Mouse (Mus musculus) heart, postnatal 10 days (tissue): ENCODE data around the gene Sacs. TPM values are rescaled to one million over a fixed set of nuclear protein-coding genes. Genes with fewer than 3 reads are reported as not detected.
"Not testable (repeated sequence)": the region's sequence is repeated elsewhere in the genome, so short reads cannot be mapped to it uniquely, and the experiment has no call there.

Source experiments
- DNase-seq, 2 experiments: peaks; one replicate each; pipeline ENCODE4 v3.0.0; 2021
- intact Hi-C: fragments of 180-260 bp; cut with DNase I; formaldehyde crosslinking; loops from one replicate; pipeline ENCODE4 v1.15.1; 2025
- total RNA-seq, 2 experiments: library from RNA; stranded (reverse); gene quantifications; 2 replicates each; pipeline ENCODE4 v1.2.3; 2021

Sacs gene
- total RNA-seq, result 10 to 100 TPM; 31.0 to 34.8 TPM

DNA sequence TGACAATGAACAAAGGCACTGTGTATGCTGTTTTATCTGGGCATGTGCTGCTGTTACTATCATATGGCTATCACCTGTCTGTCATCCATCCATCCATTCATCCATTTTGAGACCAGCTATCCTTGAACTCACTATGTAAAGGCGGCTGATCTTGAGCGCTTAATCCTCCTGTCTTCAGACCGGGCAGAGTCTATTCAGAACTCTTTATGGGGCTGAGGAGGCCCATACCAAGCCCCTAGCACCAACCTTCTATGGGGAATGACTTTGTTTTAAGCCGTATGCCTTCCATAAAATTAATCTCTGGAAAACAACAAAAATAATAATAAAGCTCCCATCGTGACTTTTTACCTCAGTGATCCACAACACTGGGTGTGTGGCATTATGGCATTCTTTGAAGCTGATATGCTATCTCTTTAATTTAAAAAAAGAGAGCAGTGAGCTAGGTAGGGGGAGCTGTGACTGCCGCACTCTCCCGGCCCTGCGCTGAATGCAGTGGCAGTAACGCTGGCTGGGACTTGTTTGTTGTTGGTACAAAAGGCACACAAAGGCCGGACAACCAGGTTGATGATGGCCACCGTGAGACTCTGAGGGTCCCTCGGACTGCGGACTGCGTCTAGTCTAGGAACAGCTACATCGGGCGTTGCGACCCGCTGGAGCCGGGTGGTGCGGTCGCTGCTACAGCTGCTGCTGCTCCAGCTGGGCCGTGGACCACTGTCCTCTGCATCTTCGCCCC is at the start of gene Sacs:
Gene Sacs (plus strand): TSS at position 464 of the 733 bp plus-strand sequence.
- intact Hi-C loops, result loop anchor here (2.0 kb wide), 1 partner anchor 35 kb away; no protein-coding TSS in a partner anchor
- peak; percentile 51 to 54 for DNase-seq

DNA sequence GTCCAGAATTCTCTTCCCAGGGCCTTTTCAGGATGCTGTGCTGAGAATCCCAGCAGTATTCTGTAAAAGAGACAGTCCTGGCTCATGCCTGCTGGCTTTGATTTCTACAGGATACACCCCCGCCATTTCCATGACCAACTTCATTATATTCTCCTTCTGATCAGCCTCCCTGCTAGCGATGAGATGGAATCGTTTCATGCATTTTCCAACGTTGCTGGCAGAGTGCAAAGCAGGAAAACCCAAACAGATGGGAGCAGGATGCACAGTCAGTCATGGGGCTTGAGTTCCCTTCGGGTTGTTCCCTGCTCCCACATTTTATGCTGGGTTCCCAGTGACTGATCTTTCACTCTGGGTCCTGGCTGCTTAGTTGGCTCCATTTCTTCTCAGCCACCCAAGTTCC is 47.3 kb upstream of the Sacs start:
- DNase-seq, result peak in 1 of 2 experiments; percentile 16
- intact Hi-C loops, result no loop called here

DNA sequence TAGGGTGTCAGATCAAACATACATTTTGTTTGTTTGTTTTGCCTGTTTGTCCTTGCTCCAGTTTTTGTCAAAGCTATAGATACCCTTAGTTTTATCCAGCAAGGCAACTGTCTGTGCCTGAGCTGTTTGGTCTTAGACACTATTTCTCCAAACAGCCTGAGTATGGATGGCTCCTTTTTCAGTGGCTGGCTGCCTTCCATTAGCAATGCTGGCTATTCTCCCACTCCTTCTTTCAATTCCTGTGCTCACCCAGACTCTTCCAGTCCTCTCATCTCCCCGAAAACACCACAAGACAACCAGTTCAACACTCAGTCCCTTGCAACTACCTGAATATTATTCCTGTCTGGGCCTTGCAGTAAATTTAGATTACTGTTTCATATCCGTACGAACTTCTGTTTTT is 46.2 kb upstream of the Sacs start:
- intact Hi-C loops, result no loop called here

DNA sequence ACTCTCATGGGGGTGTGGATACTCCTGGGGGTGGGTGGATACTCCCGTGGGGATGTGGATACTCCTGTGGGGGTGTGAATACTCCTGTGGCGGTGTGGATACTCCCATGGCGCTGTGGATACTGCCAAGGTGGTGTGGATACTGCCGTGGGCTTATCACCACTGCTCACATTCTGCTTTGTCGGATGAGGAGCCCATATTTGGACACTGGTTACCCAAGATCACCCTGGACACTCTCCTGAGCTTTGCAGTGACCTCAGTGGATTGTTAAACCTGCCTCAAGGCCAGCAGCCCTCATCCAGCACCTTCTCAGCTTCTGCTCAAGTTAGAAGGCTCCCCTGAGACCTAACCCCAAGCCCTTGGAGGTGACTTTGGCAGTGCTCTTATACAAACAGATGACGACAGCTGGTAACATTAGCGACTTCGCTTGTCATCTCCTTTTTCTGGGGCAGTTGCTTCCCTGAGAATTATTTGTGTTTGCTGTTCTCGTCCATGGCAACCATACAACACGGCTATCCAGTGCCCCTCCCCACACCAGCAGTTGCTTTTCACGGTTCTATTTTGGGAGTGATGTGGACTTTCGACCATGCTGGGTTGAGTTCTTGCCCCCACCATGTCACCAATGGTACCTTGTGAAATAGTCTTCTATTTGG is 40.2 kb upstream of the Sacs start:
- peak; percentile 70 to 71 for DNase-seq
- intact Hi-C loops, result no loop called here

More for the DNA sequence above, 46.2 kb upstream of the Sacs start:
- DNase-seq, result peak; percentile 25 to 29

DNA sequence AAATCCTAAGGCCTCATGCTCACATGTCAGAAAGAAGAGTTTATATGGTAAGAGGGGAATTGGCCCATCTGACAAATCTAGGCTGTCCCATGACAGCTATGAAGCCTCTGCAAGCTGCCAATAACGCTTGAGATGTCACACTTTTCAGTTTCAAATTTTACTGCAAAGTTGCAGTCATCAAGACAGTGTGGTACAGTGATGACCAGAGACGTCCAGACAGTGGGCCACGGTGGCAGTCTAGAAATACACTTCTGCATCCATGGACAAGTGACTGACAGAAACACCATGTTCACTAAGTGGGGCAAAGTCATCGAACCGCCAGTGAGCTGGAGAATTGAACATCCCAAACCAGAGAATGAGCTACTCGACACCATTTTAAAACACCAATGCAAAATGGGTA is 37.5 kb upstream of the Sacs start:
- DNase-seq, result no peak
- intact Hi-C loops, result no loop called here

DNA sequence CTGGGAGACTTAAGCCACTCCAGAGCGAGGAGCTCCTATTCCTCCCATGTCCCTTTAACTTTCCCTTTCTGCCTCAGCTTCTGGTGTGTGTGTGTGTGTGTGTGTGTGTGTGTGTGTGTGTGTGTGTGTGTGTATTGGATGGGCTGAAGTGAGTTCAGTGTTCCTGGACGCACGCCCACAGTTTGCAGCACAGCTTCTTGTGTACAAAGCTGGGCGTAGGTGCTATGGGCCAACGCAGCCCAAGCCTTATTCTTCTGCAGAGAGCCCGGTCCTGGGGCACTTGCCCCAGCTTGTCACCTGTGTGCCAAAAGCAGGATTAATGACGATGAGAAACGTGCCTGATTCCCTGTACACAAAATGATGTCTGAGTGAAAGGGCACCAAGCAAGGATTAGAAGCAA is 31.9 kb upstream of the Sacs start:
- no peak for DNase-seq
- intact Hi-C loops, result no loop called here

DNA sequence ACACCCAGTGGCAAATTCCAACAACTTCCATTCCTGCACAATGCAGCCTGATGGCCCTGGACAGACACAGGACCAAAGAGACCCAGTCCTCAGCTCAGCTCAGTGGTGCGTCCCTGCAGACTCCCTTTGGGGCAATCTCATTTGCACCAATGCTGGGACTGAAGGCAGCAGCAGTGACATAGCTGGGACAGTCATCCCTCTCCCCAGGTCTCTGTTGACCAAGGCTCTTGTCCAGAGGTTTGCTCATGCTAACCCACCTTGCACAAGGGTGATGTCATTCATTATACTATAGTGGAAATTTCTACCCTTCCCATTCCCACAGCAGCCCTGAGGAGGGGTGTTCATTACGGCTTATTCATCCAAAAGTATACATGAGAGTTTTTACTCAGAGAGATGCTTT is 29.6 kb upstream of the Sacs start:
- intact Hi-C loops, result no loop called here
- no peak for DNase-seq

DNA sequence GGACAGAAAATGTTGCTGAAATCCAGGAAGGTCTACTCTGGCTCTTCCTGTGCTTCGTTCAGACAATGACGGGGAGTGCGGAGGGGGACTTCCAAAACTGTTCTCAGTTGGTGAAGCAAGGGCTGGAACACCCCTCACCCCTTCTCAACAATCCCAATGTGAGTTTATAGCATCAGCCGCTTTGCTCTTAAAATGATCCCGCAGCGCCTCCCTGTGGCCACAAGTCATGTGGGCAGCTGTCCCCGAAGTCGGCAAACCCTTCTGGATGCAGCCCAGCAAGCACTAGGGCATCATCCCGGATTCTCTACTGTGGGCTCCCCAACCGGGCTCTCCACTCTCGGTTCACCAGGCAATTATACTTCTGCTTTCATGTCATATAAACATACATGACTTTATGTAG is 25.9 kb upstream of the Sacs start:
- DNase-seq, result peak; percentile 81 to 90
- intact Hi-C loops, result loop anchor here (1.0 to 5.0 kb wide), 2 partner anchors 180 to 313 kb away; no protein-coding TSS in a partner anchor

DNA sequence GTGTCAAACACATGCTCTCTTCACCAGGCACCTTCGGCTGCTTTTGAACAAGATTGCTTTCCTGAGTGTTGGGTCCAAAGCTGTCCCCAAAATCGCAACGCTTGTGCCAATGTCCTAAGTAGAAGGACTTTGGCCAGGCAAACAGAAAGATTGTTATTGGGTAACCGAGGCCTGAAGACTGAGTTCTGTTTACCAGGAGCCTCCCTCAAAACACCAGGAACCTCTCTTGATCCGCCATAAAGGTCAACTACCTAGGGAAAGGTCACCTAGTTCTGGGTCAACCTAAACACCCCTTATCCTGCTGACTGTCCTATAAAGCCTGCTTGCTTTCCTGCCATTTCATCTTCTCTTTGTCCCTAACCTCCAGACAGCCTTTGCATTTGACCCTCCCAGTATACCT is 13.5 kb upstream of the Sacs start:
- intact Hi-C loops, result loop anchor here (10.0 kb wide), 1 partner anchor 410 kb away; no protein-coding TSS in a partner anchor
- DNase-seq, result no peak

DNA sequence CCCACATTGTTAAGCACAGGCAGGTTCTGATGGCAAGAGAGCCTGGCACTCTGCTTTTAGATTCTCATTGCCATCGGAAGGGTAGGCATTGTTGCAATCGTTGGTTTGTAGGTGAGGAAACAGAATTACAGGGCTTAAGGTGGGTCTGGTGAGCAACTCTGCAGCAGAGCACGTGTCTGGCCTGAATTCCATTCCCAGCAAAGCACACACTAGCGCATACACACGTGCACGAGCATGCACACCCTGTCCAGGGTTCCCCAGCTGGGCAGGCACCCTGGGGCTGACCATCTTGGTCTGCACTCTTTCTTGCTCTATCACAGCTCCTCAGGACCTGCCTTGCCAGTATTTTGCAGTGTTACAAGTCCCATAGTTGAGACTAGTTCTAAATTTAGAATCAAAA is 13.1 kb upstream of the Sacs start:
- intact Hi-C loops, result loop anchor here (10.0 kb wide), 1 partner anchor 410 kb away; no protein-coding TSS in a partner anchor
- DNase-seq, result no peak

DNA sequence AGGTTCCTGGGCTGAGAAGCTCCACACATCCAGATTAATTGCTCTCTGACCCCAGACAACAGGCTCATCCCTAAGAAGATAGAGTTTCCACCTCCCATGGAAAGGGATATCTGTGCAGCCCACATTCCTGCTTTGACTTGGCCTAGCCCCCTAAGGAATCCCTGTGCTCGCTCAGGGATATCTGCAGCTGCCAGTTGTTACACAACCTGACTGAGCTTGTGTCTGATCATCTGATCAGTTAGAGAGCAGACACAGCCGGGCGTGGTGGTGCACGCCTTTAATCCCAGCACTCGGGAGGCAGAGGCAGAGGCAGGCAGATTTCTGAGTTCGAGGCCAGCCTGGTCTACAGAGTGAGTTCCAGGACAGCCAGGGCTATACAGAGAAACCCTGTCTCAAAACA is 10.9 kb upstream of the Sacs start:
- not testable (repeated sequence) for DNase-seq
- intact Hi-C loops, result loop anchor here (10.0 kb wide), 1 partner anchor 413 kb away; no protein-coding TSS in a partner anchor

DNA sequence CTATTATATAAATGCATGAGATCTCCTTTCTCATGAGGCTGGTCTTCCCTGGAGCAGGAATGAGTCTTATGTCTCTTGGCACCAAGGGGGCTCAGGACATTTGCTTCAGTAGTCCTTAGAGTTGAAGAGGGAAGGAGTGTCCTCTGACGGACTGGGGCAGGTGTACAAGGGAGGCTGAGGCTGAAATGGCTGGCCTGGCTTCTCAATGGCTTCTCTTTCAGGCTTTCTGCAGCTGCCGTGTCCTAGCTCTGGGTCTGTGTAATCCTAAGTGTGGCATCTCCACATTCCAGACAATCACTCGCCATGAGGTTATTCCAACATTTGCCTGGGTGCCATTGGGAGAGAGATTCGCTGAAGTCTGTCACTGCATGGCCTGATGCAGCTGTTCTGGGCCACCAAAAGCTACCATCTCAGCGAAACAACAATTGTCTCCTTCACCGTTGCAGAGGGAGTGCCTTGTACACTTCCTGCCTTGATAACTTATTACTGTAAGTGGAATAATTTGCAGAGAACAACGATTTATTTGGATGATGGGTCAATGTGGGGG is 9.2 kb upstream of the Sacs start:
- intact Hi-C loops, result loop anchor here (10.0 kb wide), 1 partner anchor 414 kb away; no protein-coding TSS in a partner anchor
- DNase-seq, result no peak

DNA sequence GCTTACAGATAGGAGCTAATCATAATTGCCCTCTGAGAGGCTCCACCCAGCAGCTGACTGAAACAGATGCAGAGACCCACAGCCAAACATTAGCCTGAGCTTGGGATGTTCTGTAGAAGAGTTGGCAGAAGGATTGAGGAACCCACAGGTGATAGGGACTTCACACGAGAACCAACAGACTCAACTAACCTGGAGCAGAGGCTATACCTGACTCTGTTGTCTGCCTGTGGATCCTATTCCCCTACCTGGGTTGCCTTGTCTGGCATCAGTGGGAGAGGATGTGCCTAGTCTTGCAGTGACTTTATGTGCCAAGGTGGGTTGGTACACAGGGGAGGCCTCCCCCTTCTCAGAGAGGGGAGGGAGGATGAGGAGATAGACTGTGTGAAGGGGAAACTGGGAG is 5.7 kb upstream of the Sacs start:
- no peak for DNase-seq
- intact Hi-C loops, result no loop called here

DNA sequence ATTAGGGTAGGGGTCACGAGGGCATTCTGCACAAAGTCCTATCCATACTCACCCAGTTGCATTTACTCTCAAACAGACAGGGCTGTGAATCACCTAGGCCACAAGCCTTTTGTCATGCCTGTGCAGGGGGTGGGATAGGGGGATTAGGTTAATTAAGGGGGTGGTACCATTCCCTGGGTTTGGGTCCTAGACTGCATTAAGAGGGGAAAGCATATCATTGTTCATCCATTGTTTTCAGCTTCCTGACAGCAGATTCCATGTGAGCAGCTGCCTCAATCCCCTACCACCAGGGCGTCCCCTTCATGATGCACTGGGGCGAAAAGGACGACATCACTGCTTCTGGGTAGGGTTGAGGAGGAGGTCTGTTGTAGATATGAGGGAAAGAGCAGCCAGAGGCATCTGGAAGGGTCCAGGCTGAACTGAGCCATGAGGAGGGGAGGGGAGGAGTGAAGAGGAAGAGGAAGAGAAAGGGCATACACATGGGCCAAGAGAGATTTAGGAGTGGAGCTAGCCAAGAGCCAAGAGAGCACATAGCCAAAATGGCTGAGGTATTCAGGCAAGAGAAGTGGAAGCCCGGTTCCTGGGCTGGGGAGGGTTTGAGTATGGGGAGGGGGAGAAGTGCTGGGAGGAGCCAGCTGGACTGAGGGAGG is 3.8 kb upstream of the Sacs start:
- DNase-seq, result no peak
- intact Hi-C loops, result no loop called here

DNA sequence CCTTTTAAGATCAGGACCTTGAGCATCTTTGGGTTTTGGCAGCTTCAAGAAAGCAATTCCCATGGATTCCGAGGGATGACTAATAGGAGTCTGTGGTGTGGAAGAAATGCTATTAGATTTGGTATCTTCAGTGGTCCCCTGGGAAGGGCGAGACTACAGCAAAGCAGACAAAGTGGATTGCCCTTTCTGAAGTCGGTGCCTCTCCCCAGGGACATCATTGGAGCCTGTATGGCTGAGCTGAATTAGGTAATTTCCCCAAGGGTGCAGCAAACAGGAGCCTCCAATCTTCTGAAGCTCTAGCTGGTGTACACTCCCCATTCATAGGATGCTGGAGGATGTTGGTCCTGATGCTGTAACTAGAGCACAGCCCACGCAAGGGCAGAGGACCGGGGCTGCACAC is 847 bp upstream of the Sacs start:
- no peak for DNase-seq
- intact Hi-C loops, result no loop called here

DNA sequence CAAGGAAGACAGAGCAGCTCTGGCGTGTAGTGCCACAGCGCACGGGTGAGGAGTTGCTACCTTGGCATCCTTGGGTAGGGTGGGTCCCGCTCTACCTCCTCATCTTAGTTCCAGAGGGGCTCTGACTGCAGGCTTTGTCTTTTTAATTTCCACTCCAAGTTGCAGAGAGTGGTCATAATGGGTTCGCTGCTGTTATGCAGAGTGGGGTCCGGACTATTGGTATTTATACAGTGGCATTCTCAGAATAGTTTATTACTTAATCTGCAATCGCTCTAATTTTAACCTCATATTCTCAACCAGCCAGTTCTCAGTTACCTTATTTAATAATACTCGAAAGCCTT is 440 bp downstream of the Sacs start:
- DNase-seq, result no peak
- intact Hi-C loops, result loop anchor here (2.0 kb wide), 1 partner anchor 34 kb away; no protein-coding TSS in a partner anchor

DNA sequence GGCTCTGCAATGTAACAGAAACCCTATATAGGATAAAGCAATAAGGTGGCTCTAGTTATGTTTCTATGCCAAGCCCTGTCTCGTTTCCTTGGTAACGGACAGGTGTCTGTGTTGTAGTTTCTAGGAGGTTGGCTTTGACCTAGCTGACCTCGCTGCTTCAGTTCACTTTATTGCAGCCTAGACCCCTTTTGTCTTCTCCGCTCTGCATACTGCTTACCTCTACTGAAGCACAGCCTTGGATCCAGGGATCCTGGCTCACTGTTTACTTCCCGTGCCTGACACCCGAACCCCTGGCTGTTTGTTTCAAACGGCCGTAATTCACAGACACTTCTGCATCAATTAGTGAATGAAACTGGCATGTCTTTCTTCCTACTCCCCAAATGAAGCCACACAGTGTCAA is 5.1 kb downstream of the Sacs start:
- DNase-seq, result no peak
- intact Hi-C loops, result no loop called here

DNA sequence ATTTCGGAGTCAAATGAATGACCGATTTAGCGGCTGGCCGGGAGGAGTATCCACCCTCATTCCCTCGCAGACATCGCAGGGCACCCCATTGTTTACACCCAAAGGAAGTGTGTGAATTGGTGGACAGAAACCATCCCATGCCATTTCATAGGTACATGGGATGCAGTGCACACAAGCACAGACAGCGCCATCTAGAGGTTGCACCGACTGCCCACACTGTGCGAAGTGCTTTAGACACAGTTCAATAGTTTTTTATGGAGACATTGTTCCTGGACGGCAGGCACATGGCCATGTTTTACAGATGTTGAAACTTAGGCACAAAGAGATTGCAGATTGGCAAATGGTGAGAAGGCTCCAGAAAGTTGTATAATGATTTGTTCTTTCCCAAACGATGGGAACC is 5.6 kb downstream of the Sacs start:
- no peak for DNase-seq
- intact Hi-C loops, result no loop called here

DNA sequence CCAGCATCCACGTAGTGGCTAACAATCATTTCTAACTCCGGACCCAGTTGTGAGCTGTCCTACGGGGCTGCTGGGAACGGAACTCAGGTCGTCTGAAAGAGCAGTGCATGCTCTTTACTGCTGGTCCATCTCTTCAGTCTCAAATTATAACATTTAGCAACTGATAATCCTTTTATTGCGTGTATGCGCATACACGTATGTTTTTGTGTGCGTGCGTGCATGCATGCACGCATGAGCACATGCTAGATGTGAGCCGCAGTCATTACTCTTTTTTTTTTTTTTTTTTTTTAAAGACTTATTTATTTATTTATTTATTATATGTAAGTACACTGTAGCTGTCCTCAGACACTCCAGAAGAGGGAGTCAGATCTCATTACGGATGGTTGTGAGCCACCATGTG is 12.2 kb downstream of the Sacs start:
- DNase-seq, intact Hi-C loops: not testable (repeated sequence)

DNA sequence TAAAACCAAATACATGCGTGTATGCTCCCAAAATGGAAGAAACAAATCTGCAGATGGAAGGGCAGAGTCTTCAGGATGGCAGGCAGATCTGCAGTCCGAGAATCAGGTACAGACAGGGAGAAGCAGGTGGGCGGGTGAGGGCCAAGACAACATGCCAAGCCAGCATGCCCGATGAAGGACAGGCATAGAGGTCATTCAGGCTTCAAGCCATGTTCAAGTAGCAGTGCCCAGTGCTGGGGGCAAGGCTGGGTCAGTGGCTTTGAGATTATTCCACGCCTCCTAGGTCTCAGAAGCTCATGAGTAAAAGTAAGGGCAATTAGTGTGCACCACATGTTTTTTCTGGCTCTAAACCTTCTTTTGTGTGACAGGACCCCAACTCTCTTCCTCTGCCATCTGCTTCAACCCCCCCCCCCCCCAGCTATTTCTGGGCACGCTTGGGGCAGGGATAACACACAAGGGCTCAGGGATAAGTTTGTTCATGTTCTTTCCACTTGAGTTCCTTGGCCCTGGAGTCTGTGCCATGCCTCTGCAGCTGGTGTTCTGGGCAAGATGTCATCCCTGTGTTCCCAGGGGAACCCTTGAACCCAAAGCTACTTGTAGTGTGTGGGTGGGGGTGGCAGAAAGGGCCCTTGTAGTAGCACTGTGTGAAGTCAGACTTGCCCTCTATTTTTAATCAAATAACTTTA is 16.8 kb downstream of the Sacs start:
- intact Hi-C loops, result loop anchor here (2.0 kb wide), 1 partner anchor 20 kb away; no protein-coding TSS in a partner anchor
- DNase-seq, result peak in 1 of 2 experiments; percentile 40

DNA sequence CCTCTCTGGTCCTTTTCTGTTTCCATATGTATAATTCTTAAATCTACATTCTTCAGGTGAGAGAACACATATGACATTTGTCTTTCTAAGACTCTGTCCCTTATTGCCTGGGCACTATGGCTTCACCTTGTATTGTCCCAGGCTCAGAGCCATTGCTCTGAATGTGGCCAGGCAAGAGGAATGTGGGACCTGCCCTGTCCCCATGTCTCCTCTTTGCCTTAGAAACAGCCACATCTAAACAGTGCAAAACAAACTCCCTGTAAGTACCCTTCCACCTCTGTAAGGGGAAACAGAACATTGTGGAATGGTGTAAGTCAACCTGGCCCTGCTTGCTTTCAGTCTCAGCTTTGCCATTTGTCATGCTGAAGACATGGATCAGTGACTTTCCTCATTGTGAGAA is 17.4 kb downstream of the Sacs start:
- intact Hi-C loops, result loop anchor here (2.0 kb wide), 1 partner anchor 19 kb away; no protein-coding TSS in a partner anchor
- no peak for DNase-seq
